Mouse (Mus musculus) 3134 (cell line): ENCODE results near the gene Gm30737.
"Not testable (repeated sequence)": the region's sequence is repeated elsewhere in the genome, so short reads cannot be mapped to it uniquely, and the experiment has no call there.

ENCODE experiments used
- DNase-seq: peaks from one replicate; pipeline ENCODE4 v3.0.0-alpha.2; 2011; ENCODE audit warnings: low spot score; ENCODE audit not compliant: insufficient read length; ENCODE audit errors: extremely low read depth

Gm30737 gene

GRCm38 (mm10) chrY:14400410-14400809 is at the start of gene Gm30737:
TSS of gene Gm30737 (plus strand) at chrY:14400710.
- DNase-seq: not testable (repeated sequence)
